16 mouse cellular contexts compared by ENCODE assay signal in the genomic region with DNA sequence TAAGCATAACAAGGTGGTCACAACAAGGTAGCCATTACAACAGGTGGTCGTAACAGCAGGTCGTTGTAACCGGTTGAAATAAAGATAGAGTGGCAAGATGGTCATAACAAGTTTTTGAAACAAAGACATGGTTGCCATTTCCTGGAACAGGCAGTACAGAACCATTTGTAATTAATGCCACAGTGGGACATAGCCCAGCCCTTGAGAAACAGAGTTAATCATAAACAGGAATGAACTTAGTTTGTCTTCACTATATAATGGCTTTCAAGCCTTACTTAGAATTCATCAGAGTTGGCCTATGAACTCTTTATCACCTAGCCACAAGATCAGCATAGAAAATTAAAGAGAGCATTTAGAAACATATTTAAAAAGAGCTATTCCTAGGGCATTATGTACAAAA.
"Had no signal": no experiment of that assay in that cellular context is flagged by ENCODE, and none has a peak within 500 bp of the region (broad histone marks: within the 10 kb centered on the region; RNA-seq: fewer than 3 reads in every experiment).

No protein-coding gene starts in this region.

- H3K27ac ChIP-seq: hindbrain, embryonic 15.5 days; kidney, postnatal 0 days; layer of hippocampus, adult 2 months; limb, embryonic 13.5 days; liver, embryonic 15.5 days; neural tube, embryonic 13.5 days; stomach, embryonic 15.5 days had no signal

- H3K36me3 ChIP-seq: hindbrain, embryonic 15.5 days; limb, embryonic 13.5 days; liver, embryonic 15.5 days; neural tube, embryonic 13.5 days; stomach, embryonic 15.5 days had no signal

- H3K4me3 ChIP-seq: hindbrain, embryonic 15.5 days; layer of hippocampus, adult 2 months; limb, embryonic 13.5 days; liver, embryonic 15.5 days; neural tube, embryonic 13.5 days; stomach, embryonic 15.5 days had no signal

- H3K9me3 ChIP-seq: hindbrain, embryonic 15.5 days; limb, embryonic 13.5 days; liver, embryonic 15.5 days; neural tube, embryonic 13.5 days; stomach, embryonic 15.5 days had no signal

- H3K4me1 ChIP-seq: hindbrain, embryonic 15.5 days; limb, embryonic 13.5 days; neural tube, embryonic 13.5 days; stomach, embryonic 15.5 days had no signal

- H3K27me3 ChIP-seq: hindbrain, embryonic 15.5 days; limb, embryonic 13.5 days; liver, embryonic 15.5 days; neural tube, embryonic 13.5 days; stomach, embryonic 15.5 days had no signal

- H3K9ac ChIP-seq: hindbrain, embryonic 15.5 days; limb, embryonic 13.5 days; liver, embryonic 15.5 days; lung, embryonic 14.5 days; neural tube, embryonic 13.5 days; stomach, embryonic 15.5 days had no signal

- ATAC-seq: midbrain, embryonic 16.5 days had no signal

- H3K4me2 ChIP-seq: hindbrain, embryonic 15.5 days; limb, embryonic 13.5 days; liver, embryonic 15.5 days; lung, embryonic 14.5 days; midbrain, embryonic 11.5 days; neural tube, embryonic 13.5 days; stomach, embryonic 15.5 days had no signal

- DNase-seq: left cerebral cortex, postnatal 4 days; lung, embryonic 14.5 days; lung, postnatal 10 days; lung, postnatal 4 days; retina, postnatal 1 day; right cerebral cortex, postnatal 4 days; thymus, postnatal 36 days had no signal
